Mouse (Mus musculus) stomach, postnatal 0 days (tissue): ENCODE results near the gene Fam131a. TPM values are rescaled to one million over a fixed set of nuclear protein-coding genes. Genes with fewer than 3 reads are reported as not detected.
A peak's percentile ranks its signal among the peaks of the same experiment; 100 is the strongest.

Experiments
- ATAC-seq: fragments of 200-750 bp; cut with Nextera tagmentation; 2 replicates; pipeline ENCODE4 v1.8.0; 2017; ENCODE audit not compliant: low FRiP score, low TSS enrichment
- DNase-seq: peaks from one replicate; pipeline ENCODE4 v3.0.0-alpha.2; 2016; ENCODE audit warnings: low spot score
- H3K27ac ChIP-seq: fragments of 300-500 bp; sonication (generic); replicated peaks from 2 replicates; pipeline ENCODE4 v1.5.1; 2014; ENCODE audit warnings: mild to moderate bottlenecking, control low read depth
- H3K27me3 ChIP-seq: fragments of 300-500 bp; sonication (generic); 2 replicates; pipeline ENCODE4 v1.6.1; 2014; ENCODE audit warnings: low read length; ENCODE audit not compliant: control insufficient read depth, insufficient read depth
- H3K36me3 ChIP-seq: fragments of 300-500 bp; sonication (generic); 2 replicates; pipeline ENCODE4 v1.6.1; 2014; ENCODE audit warnings: low read length, mixed read lengths; ENCODE audit not compliant: control insufficient read depth, insufficient read depth
- H3K4me1 ChIP-seq: fragments of 300-500 bp; sonication (generic); replicated peaks from 2 replicates; pipeline ENCODE4 v1.6.1; 2014; ENCODE audit warnings: antibody characterized with exemption; ENCODE audit not compliant: control insufficient read depth, insufficient read depth
- H3K4me2 ChIP-seq: fragments of 300-500 bp; sonication (generic); replicated peaks from 2 replicates; pipeline ENCODE4 v1.6.1; 2014; ENCODE audit warnings: low read depth, mild to moderate bottlenecking, control low read depth, moderate library complexity
- H3K4me3 ChIP-seq: fragments of 300-500 bp; sonication (generic); 2 replicates; pipeline ENCODE4 v1.5.1; 2014; ENCODE audit warnings: low read depth, low read length, control low read depth
- H3K9ac ChIP-seq: fragments of 300-500 bp; sonication (generic); 2 replicates; pipeline ENCODE4 v1.6.1; 2014; ENCODE audit warnings: mild to moderate bottlenecking, low read length, control low read depth, mixed read lengths
- H3K9me3 ChIP-seq: fragments of 300-500 bp; sonication (generic); 2 replicates; pipeline ENCODE4 v1.6.1; 2016; ENCODE audit warnings: low read length; ENCODE audit not compliant: control insufficient read depth
- CTCF ChIP-seq: IDR thresholded peaks from 2 replicates; pipeline ENCODE4 v1.5.1; 2016; ENCODE audit warnings: antibody characterized with exemption, low read depth, mild to moderate bottlenecking, moderate library complexity
- EP300 ChIP-seq: optimal IDR thresholded peaks from 2 replicates; pipeline ENCODE3; 2016; ENCODE audit warnings: antibody characterized with exemption
- WGBS: fragments of 180-500 bp; shearing (Covaris S2); extraction: QIAGEN DNeasy Blood & Tissue Kit; methylation state at CpG from one replicate; pipeline ENCODE4 v1.1.7; 2014; 5-methylcytosine and 5-hydroxymethylcytosine counted together
- polyA plus RNA-seq: library from polyadenylated mRNA; unstranded; fragments of >200 nt; fragmentation: Nextera tagmentation; extraction: Ambion mirVana; gene quantifications from 2 replicates; pipeline ENCODE4 v1.2.1, GENCODE M21; 2015

The Fam131a gene
- polyA plus RNA-seq, 1 experiment from 2014 or later: 6.7 TPM

GRCm38 (mm10) chr16:20726384-20726783, 33.3 kb downstream of the Fam131a start:
- no peaks in the 10 kb centered on the region for H3K9me3 ChIP-seq
- no peaks in the 10 kb centered on the region for H3K27me3 ChIP-seq
- no peak for TF ChIP-seq EP300
- TF ChIP-seq CTCF: no peak
- no peak overlapping the region for H3K4me3 ChIP-seq
- no peak overlapping the region for H3K4me2 ChIP-seq
- H3K9ac ChIP-seq: 0 out of 2 replicates have a peak overlapping the region, but pooled peaks have one; percentile 13
- ATAC-seq (peak; percentile 64; the same call in 1 of the 2 replicates), DNase-seq (no peak)
- no peak overlapping the region for H3K27ac ChIP-seq
- H3K36me3 ChIP-seq: no peaks in the 10 kb centered on the region; the same call in 1 of the 2 replicates
- 71% methylated on average over 1 of the region's 1 CpGs for whole genome bisulfite sequencing
- no peaks in the 10 kb centered on the region; the same call in 1 of the 2 replicates for H3K4me1 ChIP-seq

GRCm38 (mm10) chr16:20730293-20730711, 37.3 kb downstream of the Fam131a start:
- no peaks in the 10 kb centered on the region for H3K9me3 ChIP-seq
- no peaks in the 10 kb centered on the region for H3K27me3 ChIP-seq
- no peak overlapping the region for H3K27ac ChIP-seq
- H3K4me1 ChIP-seq: no peaks in the 10 kb centered on the region; the same call in 1 of the 2 replicates
- no peaks in the 10 kb centered on the region for H3K36me3 ChIP-seq
- DNase-seq (no peak), ATAC-seq (no peak)
- no peak overlapping the region for H3K4me3 ChIP-seq
- no peak overlapping the region for H3K9ac ChIP-seq
- TF ChIP-seq CTCF (no peak), EP300 (no peak)
- no peak overlapping the region for H3K4me2 ChIP-seq
- WGBS: 36% methylated on average over 5 of the region's 5 CpGs

- Histone ChIP-seq H3K27ac (peak overlapping the region; percentile 30; the same call in 1 of the 2 replicates), H3K4me2 (no peak overlapping the region), H3K4me3 (no peak overlapping the region), H3K9me3 (no peaks in the 10 kb centered on the region), H3K4me1 (no peaks in the 10 kb centered on the region), H3K9ac (no peak overlapping the region), H3K36me3 (no peaks in the 10 kb centered on the region), H3K27me3 (no peaks in the 10 kb centered on the region)
- DNase-seq (no peak), ATAC-seq (no peak)
- no peak for TF ChIP-seq EP300
- TF ChIP-seq CTCF: no peak
- WGBS: 68% methylated on average over 5 of the region's 5 CpGs
Measured at GRCm38 (mm10) chr16:20731688-20732087, 38.6 kb downstream of the Fam131a start.

DNA sequence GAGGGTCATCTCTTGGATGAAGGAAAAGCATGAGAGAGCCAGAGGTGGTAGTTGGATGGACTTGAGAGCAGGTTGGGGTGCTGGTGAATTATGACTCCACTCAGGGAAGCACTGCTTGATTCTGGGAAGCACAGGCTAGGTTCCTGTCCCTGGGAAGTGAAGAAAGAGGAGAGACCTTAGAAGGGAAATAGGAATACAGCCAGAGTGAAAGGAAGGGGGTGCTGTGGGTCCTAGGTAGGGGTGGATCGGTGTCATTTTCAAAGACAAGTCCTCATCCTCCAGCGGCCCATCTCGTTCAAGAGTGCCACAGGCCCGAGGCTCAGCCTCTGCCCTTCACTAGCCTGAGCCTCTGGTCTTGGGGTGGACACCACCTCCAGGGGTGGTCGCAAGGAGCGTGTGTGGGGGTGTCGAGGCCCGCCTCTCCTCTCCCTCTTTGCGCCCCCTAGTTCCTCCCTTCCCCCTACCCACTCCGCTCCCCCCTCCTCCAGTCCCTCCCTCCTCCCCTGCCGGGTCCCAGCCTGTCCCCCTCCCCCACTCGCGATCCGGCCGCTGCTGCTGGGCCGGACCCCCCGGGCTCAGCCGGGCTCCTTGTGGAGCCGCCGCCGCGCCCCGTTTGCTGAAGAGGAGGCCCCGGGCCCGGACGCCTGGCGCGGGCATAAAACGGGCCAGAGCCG, 39.3 kb downstream of the Fam131a start:
- TF ChIP-seq EP300 (no peak), CTCF (no peak; the same call in 1 of the 2 replicates)
- Histone ChIP-seq H3K27ac (peak overlapping the region; percentile 86), H3K4me1 (no peaks in the 10 kb centered on the region), H3K4me3 (peak overlapping the region; percentile 62), H3K36me3 (no peaks in the 10 kb centered on the region), H3K9me3 (no peaks in the 10 kb centered on the region), H3K4me2 (peak overlapping the region; percentile 98), H3K27me3 (no peaks in the 10 kb centered on the region), H3K9ac (peak overlapping the region; percentile 74)
- ATAC-seq (peak; percentile 5; the same call in 1 of the 2 replicates), DNase-seq (no peak)
- WGBS: 2% methylated on average over 15 of the region's 30 CpGs

DNA sequence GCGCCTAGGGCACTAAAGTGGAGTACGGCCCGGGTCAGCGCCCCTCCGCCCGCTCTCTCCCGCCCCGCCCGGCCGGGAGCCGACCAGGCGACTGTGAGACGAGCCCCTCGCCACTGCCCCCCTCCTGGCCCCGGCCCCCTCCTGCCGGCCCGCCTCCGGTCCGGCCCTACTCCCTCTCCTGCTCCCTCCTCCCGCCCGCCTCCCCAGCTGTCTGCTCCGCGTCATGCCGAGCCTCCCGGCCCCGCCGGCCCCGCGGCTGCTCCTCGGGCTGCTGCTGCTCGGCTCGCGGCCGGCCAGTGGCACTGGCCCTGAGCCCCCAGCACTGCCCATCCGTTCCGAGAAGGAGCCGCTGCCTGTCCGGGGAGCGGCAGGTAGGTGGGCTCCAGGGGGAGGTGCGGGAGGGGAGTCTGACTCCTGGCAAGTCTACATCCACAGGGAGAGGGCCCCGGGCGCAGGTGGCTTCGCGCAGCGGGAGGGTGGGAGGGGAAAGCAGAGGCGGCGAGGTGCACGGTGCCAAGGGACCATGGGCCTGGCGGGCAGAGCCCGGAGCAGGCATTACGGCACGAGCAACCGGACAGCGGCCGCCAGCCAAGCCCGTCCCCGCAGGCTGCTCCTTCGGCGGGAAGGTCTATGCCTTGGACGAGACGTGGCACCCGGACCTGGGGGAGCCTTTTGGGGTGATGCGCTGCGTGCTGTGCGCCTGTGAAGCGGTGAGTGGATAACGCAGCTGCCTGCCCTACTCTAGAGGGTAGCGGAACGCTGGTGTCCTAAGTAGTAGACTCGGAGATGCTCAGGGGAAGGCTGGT, 40.1 kb downstream of the Fam131a start, which contains the start of gene Chrd:
Gene Chrd (plus strand): TSS at position 203 of the 806 bp plus-strand sequence.
- DNase-seq (peak; percentile 77), ATAC-seq (peak; percentile 80)
- Histone ChIP-seq H3K9ac (peak within 1 kb of the TSS; percentile 74), H3K9me3 (no peaks in the 10 kb centered on the region), H3K4me1 (no peaks in the 10 kb centered on the region), H3K4me3 (peak within 1 kb of the TSS; percentile 62), H3K27me3 (no peaks in the 10 kb centered on the region), H3K36me3 (no peaks in the 10 kb centered on the region), H3K27ac (peak within 1 kb of the TSS; percentile 86), H3K4me2 (peak within 1 kb of the TSS; percentile 98)
- 2% methylated on average over 64 of the region's 70 CpGs for WGBS
- TF ChIP-seq EP300 (no peak), CTCF (no peak)
